Mouse (Mus musculus) right cerebral cortex, postnatal 14 days (tissue): ENCODE data around the gene 6430571L13Rik.

Experiments used
- DNase-seq: peaks from one replicate; pipeline ENCODE4 v3.0.0; 2022

6430571L13Rik gene

GRCm38 (mm10) chr9:107387708-107388107 is 47.3 kb downstream of the 6430571L13Rik start:
- DNase-seq = peak; percentile 30

- DNase-seq = no peak
These were observed 47.9 kb downstream of the 6430571L13Rik start for GRCm38 (mm10) chr9:107388263-107388662.

- DNase-seq = no peak
These were observed 56.0 kb downstream of the 6430571L13Rik start for GRCm38 (mm10) chr9:107396397-107396796.

GRCm38 (mm10) chr9:107398968-107399367 is 58.6 kb downstream of the 6430571L13Rik start:
- no peak for DNase-seq

GRCm38 (mm10) chr9:107399491-107399971 is 59.1 kb downstream of the 6430571L13Rik start, which contains the start of gene Cacna2d2:
TSS of gene Cacna2d2 (plus strand) at chr9:107399612.
- DNase-seq = peak; percentile 37

- no peak for DNase-seq
These were observed 59.7 kb downstream of the 6430571L13Rik start for GRCm38 (mm10) chr9:107400060-107400511.

GRCm38 (mm10) chr9:107400666-107401285 is 60.4 kb downstream of the 6430571L13Rik start:
- no peak for DNase-seq
